In genomic region chr6:51287383-51287782, GRCm38 (mm10) we compare ENCODE assay signal across 18 mouse cellular contexts.
"Had no signal": no experiment of that assay in that cellular context is flagged by ENCODE, and none has a peak within 500 bp of the region (broad histone marks: within the 10 kb centered on the region; RNA-seq: fewer than 3 reads in every experiment).

No protein-coding gene starts in this region.

- H3K27me3 ChIP-seq: limb, embryonic 13.5 days; liver, embryonic 13.5 days; midbrain, embryonic 12.5 days; midbrain, embryonic 15.5 days; neural tube, embryonic 13.5 days had no signal

- H3K4me3 ChIP-seq: layer of hippocampus, adult 2 months; limb, embryonic 10.5 days; limb, embryonic 13.5 days; liver, embryonic 13.5 days; midbrain, embryonic 12.5 days; midbrain, embryonic 15.5 days; neural tube, embryonic 13.5 days had no signal

- H3K27ac ChIP-seq: kidney, postnatal 0 days; layer of hippocampus, adult 2 months; limb, embryonic 10.5 days; limb, embryonic 13.5 days; liver, embryonic 13.5 days; macrophage; midbrain, embryonic 12.5 days; midbrain, embryonic 15.5 days; neural tube, embryonic 13.5 days had no signal

- H3K4me1 ChIP-seq: liver, embryonic 13.5 days; midbrain, embryonic 12.5 days; midbrain, embryonic 15.5 days; neural tube, embryonic 13.5 days had no signal

- H3K9me3 ChIP-seq: limb, embryonic 10.5 days; limb, embryonic 13.5 days; liver, embryonic 13.5 days; midbrain, embryonic 12.5 days; midbrain, embryonic 15.5 days; neural tube, embryonic 13.5 days had no signal

- H3K36me3 ChIP-seq: limb, embryonic 10.5 days; limb, embryonic 13.5 days; liver, embryonic 13.5 days; midbrain, embryonic 12.5 days; midbrain, embryonic 15.5 days; neural tube, embryonic 13.5 days had no signal

- DNase-seq: kidney, adult 2 months; kidney, postnatal 25 days; layer of hippocampus, adult 9-11 months; liver; liver, embryonic 13.5 days; lung, embryonic 14.5 days; retina, postnatal 1 day; right cerebral cortex, postnatal 4 days; spleen, adult 18-20 months; thymus, postnatal 25 days had no signal

- H3K4me2 ChIP-seq: limb, embryonic 13.5 days; liver, embryonic 13.5 days; lung, embryonic 14.5 days; midbrain, embryonic 12.5 days; midbrain, embryonic 15.5 days; neural tube, embryonic 13.5 days had no signal

- ATAC-seq: midbrain, embryonic 15.5 days had no signal

- H3K9ac ChIP-seq: limb, embryonic 13.5 days; liver, embryonic 13.5 days; lung, embryonic 14.5 days; midbrain, embryonic 12.5 days; midbrain, embryonic 15.5 days; neural tube, embryonic 13.5 days had no signal
